Mouse (Mus musculus) gastrocnemius, adult 18-20 months (tissue): ENCODE data around the gene Hoxd9. TPM values are rescaled to one million over a fixed set of nuclear protein-coding genes. Genes with fewer than 3 reads are reported as not detected.

Experiments
- DNase-seq: peaks from one replicate; pipeline ENCODE4 v3.0.0; 2021; ENCODE audit warnings: low spot score
- total RNA-seq, 2 experiments: library from RNA; stranded (reverse); gene quantifications; 2 replicates each; pipeline ENCODE4 v1.2.3; 2021

Gene Hoxd9
- total RNA-seq, 2 experiments from 2014 or later: 17.0 to 18.1 TPM

DNA sequence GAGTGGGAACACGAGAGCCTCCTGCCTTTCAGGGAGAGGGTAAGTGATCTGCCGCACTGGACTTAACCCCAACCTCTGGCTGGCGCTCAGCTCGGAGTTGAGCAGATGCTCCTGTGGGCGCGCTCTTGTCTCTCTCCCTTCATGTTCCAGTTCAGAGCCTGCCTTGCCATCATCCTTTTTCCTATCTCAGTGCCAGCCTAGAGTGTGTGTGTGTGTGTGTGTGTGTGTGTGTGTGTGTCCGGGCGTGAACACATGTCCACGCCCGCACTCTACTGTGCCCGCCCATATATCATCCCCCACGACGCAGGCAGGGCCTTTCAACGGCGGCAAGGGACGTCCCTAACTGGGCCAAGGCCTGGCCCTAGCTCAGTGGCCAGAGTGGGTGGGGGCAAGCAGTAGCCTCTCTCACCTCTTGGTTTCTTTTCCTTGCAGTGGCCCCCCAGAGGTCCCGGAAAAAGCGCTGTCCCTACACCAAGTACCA is 14.0 kb upstream of the Hoxd9 start:
- DNase-seq: no peak

DNA sequence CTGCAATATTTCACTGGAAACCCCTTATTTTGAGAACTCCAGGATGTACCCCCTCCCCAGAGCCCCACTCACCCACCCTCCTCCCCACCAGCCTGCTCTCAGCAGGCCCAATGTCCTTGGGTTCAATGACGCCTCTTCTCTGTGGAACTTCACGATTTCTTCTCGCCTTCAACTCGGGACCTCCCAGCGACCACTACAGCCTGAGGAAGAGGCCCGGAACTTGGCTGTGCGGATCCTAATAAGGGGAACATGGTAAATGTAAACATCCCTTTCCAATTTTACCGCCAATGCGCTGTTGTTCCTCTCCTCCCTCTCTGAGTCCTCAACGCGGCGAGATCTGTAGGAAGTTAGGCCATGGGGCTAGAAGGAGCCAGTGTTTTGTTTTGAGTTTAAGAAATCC is 13.4 kb upstream of the Hoxd9 start:
- DNase-seq: no peak

DNA sequence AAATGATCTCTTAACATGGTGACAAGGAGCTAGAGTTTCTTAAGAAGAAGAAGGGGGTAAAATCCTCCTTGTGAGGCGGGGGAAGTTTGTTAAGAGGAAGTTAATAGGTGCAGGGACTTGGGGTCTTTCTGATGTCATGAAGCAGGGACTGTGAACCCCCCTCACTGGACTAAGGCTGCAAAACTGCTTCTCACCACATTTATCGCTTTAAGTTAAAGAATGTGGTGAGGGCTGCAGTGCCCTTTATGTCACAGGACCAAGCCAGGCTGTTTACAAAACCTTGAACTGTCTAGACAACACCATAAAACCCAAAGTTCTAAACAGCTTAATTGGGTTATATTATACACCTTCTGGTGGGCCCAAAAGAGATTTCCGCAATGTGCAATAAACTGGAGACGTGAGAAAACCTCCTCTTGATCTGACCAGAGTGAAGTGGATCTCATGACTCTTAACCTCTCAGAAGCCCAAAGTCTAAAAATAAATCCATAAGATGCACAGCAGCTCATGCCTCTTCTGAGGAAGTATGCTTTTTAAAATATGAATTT is 12.4 kb upstream of the Hoxd9 start:
- no peak for DNase-seq

DNA sequence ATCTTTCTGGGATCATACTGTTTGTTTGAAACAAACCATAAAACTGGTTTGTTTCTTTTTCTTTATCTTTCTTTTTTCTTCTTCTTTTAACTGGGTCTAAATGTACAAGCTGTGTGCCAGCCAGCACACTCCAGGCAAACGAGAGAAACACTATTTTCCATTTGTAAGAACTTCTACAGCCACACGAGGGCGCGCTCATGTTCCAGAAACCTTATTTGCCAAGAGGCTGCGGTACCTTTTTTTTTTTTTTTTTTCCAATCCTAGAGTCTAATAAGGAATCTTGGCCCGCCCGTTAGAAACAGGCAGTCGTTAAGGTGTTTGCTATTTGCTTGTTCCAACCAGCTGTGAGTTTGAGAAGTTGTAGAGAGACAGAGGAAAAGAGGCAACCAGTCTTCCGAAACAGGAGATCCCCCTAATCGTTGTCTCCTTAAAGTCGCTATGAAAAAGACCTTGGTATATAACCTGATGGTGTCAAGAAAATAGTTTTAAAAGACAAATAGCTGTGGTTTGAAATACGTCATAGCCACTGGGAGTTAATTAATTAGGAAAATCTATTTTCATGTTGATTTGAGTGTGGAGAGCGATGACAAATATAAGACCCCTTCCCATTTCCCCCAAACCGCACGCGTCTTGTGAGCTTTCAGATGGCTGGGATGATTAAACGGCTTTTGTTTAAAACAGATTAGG is 11.1 kb upstream of the Hoxd9 start:
- peak; percentile 68 for DNase-seq

DNA sequence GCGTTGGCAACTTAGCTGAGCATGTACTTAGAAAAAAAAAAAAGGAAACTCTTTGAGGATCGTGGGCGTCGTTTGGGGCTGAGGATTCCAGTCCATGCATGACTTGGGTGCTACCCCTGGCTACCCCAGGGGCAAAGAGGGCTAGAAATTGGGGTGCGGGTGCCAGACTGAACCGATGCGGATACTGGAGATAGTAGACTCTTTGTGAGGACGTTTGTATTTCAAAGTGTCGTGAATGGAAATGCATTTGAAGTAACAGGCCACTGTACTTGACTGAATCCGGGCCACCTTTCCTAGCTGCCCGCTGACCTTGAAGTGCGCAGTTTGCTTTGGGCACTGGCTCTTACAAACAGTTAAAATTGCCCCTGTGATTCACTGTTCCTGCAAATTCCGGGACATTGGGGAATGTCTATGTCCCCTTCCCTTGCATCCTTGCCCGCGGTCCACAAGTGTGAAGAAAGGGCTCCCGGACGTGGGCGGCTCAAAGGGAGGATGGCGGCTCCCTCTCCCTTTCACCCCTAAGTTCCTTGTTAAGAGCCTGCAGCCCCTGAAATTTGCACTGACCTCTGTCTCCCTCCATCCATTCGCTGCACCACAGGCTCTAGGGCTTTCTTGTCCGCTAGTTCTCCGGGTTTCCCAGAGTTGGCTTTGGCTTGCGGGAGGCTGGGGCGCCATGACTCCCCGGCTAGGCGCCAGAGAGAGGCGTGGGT is 10.4 kb upstream of the Hoxd9 start:
- no peak for DNase-seq

DNA sequence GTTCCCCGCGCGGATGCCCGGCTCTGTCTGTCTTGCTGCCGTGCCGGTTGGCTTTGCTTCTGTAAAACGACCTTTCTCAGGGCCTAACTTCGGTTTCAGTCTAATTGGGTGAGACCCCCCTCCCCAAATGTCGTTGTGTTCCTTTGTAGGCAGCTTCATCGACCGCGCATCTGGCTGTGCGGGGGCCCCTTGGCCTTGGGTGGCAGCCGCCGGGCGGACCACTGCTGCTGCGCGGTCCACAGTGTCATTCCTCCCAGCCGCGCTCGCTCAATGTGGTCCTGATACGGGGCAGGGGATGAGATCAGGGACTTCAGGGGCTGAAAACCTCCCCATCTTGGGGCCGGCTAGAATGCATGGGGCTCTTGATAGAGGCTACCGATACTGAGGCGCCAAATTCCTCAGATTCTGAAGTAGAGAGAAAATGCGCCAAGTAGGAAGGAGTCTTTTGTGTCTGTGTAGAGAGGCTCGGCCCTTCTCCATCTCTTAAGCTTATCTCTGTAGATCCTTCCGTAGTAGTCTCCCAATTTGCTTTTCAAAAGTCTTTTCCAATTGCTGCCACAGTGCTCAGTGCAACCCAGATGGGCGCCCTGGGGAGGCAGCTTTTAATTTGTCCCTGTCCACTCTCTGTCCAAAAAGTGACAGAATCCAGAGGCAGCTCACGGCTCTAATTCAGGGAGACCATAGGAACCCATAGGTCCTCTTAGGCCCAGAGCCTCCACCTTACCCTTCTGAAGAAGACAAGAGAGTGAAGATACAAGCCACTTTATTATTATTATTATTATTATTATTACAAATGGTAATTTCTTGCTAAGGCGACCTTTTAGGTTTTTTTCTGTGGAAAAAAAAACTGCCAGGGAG is 9.6 kb upstream of the Hoxd9 start:
- DNase-seq: no peak

- no peak for DNase-seq
Observed at GRCm38 (mm10) chr2:74688795-74689573, 8.5 kb upstream of the Hoxd9 start.

DNA sequence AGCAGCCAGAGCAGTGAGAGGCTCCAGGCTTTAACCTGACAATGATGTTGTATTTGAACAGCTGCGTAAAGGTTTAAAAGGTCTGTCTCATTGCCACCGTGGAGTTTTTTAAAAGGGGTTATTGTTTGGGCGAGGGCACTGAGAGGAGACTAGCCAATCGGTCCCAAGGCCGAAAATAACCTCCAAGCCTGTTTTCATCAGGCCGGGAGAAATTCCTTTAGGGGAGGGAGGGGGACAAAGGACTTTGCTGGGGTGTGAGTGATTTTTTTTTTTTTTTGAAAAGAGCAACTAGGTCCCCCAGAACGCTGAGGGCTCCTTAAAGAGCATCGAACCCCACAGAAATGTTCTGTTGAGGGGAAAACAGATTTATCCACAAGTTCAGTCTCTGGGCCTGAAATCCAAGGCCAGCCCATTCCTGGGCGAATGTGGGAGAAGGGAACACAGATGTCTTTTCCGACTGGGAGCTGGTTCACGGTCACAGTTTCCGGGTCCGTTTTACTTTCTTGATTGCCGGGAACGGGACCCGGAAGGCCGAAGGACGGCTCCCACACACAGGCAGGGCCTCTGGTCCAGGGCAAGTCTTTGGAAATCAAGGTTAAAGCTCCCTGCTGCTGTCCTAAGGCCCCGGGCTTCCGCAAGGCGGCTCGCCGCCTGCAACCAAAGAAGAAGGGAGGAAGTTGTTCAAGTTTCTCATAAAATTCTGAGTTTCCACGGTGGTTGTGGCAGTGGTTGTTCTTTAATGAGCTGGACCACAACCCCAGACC is 7.8 kb upstream of the Hoxd9 start:
- DNase-seq: no peak

- no peak for DNase-seq
Observed at GRCm38 (mm10) chr2:74690338-74690716, 7.2 kb upstream of the Hoxd9 start.

DNA sequence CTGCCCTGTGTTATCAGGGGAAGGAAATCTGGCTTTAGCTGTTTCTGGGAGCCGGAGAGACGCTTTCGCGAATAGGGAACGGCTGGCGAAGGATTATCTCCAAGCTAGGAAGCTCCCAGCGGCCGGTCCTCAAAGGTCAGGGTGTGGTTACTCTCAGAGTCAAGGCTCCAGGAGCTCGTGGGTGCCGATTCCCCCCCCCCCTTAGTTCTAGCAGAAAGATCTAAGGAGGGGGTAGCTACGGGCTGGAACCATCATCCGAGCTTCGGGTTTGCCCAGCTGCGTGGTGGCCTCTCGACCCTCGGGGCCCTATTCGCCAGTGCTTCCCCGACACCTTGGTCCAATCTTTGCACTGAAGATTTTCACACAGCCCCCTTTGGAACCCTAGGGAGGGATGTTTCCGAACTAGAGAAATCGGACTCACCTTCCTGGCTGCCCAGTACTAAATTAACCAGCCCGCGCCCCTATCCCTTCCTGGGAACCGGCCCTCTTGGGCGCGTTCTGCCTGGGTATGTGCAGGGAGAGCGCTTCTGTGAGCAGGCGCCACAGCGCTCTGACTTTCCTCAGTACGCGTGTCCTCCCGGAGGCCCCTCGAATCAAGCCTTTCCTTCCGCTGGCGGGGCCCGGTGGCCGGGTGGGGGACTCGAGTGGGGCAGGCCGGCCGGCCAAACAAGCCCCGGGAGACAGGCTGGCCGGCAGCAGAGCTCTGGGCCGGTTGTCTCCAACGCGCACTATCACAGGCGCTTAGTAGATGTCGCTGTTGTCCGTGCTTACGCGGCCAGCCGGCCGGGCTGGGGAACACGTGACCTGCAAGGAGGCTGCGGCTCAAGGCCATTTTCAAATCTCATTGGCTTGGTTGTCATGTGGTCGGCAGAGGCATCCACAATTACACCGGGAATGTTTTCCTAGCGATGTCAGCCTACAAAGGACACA is 6.2 kb upstream of the Hoxd9 start, which contains the start of gene Hoxd10:
Gene Hoxd10 (plus strand): TSS at position 903 of the 930 bp plus-strand sequence.
- peak; percentile 82 for DNase-seq

DNA sequence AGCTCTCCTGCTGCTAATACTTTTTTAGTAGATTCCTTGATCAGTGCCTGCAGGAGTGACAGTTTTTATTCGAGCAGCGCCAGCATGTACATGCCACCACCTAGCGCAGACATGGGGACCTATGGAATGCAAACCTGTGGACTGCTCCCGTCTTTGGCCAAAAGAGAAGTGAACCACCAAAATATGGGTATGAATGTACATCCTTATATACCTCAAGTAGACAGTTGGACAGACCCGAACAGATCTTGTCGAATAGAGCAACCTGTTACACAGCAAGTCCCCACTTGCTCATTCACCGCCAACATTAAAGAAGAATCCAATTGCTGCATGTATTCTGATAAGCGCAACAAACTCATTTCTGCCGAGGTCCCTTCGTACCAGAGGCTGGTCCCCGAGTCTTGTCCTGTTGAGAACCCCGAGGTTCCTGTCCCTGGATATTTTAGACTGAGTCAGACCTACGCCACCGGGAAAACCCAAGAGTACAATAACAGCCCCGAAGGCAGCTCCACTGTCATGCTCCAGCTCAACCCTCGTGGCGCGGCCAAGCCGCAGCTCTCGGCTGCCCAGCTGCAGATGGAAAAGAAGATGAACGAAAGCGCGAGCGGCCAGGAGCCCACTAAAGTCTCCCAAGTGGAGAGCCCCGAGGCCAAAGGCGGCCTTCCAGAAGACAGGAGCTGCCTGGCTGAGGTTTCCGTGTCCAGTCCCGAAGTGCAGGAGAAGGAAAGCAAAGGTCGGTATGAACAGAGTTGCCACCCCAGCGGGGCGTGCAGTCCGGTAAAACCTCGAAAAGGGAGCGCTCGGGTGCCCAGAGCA is 5.3 kb upstream of the Hoxd9 start:
- no peak for DNase-seq

- DNase-seq: no peak
Observed at GRCm38 (mm10) chr2:74692808-74693431, 4.6 kb upstream of the Hoxd9 start.

GRCm38 (mm10) chr2:74693432-74693827 is 4.1 kb upstream of the Hoxd9 start:
- DNase-seq: no peak

DNA sequence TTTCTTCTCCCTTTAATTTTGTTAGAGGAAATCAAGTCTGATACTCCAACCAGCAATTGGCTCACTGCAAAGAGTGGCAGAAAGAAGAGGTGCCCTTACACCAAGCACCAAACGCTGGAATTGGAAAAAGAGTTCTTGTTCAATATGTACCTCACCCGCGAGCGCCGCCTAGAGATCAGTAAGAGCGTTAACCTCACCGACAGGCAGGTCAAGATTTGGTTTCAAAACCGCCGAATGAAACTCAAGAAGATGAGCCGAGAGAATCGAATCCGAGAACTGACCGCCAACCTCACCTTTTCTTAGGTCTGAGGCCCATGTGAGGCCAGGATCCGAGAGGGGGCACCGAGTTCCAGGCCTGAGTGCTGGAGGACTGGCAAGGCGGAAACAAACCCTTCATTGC is 3.5 kb upstream of the Hoxd9 start:
- no peak for DNase-seq

- DNase-seq: no peak
Observed at GRCm38 (mm10) chr2:74695383-74695782, 2.1 kb upstream of the Hoxd9 start.

GRCm38 (mm10) chr2:74695813-74696430 is 1.6 kb upstream of the Hoxd9 start:
- DNase-seq: no peak
